Mouse (Mus musculus): ENCODE results near the gene Zfp74.

Gene Zfp74

GRCm38 (mm10) chr7:29944201-29944600, 9.7 kb downstream of the Zfp74 start:
- no peak for DNase-seq (ENCODE audit: low spot score)

DNA sequence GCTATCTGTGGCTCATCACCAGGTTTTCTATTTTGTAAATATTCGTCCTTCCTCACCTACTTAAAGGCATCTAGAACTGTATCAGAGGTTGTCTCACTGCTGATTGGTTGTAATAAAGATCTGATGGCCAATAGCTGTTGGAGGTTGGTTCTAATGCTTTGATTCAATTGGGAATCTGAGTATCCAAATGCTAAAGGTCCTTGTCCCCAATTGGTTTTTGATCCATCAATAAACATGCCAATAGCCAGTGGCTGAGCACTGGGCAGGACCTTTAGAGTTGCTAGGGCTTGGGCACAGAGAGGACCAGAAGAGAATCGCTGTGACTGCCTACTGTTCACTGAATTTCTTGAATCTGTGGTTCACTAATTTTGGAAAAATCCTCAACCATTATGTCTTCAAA, 10.2 kb downstream of the Zfp74 start:
- no peak for DNase-seq (ENCODE audit: low spot score)

GRCm38 (mm10) chr7:29942740-29943139, 11.1 kb downstream of the Zfp74 start:
- DNase-seq (ENCODE audit: low spot score), result no peak

DNA sequence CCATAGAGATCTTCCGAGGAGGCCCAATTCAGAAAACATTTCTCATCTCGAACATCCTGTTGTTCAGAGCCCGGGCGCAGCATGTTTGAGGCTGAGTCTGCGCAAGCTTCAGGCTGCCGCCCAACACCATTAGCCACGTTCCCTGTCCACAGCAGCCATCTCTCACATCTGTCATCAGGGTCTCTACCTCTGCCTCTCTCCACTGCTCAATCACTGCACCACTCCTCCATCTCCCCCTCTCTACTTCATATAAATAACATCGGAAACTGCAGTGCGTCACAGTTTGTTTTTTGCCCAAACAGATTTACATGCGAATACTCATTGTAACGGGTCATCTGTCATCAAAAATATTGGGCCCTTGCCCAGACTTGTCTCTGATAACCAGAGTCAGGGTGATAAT, 12.9 kb downstream of the Zfp74 start:
- DNase-seq (ENCODE audit: low spot score), result no peak

- DNase-seq (ENCODE audit: low spot score), result no peak
Measured at GRCm38 (mm10) chr7:29938856-29939255, 15.0 kb downstream of the Zfp74 start.

GRCm38 (mm10) chr7:29922780-29923179, 31.1 kb downstream of the Zfp74 start:
- DNase-seq (ENCODE audit: low spot score), result no peak

DNA sequence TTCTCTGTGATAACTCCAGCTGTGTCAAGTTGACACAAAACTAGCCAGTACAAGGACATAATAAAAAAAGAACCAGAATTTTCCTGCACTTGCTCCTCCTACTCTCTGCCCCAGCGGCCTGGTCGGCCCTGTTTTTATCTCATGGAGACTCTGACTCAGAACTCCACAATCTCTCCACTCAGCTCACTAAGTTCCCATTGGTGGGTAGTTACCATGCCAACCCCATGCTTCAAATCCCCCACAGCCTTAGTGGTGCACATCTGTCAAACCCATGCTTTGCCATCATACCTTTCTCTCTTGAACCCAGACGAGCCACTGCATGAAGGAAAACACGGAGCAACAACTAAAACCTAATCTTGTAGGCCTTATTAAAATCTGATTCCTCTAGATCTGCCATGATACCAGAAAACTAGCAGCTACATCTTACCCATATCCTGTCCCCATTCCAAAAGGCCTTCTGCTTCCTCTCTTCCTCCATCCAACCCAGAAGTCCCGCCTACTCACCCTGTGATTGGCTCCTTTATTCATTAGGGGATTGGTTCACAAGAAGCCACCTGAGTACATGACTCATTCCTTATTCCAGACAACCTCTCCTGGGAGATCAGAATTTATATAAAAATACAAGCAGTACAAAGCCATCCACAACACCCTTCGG, 32.3 kb downstream of the Zfp74 start:
- DNase-seq (ENCODE audit: low spot score), result no peak

GRCm38 (mm10) chr7:29918062-29918453, 35.8 kb downstream of the Zfp74 start:
- DNase-seq (ENCODE audit: low spot score), result no peak

DNA sequence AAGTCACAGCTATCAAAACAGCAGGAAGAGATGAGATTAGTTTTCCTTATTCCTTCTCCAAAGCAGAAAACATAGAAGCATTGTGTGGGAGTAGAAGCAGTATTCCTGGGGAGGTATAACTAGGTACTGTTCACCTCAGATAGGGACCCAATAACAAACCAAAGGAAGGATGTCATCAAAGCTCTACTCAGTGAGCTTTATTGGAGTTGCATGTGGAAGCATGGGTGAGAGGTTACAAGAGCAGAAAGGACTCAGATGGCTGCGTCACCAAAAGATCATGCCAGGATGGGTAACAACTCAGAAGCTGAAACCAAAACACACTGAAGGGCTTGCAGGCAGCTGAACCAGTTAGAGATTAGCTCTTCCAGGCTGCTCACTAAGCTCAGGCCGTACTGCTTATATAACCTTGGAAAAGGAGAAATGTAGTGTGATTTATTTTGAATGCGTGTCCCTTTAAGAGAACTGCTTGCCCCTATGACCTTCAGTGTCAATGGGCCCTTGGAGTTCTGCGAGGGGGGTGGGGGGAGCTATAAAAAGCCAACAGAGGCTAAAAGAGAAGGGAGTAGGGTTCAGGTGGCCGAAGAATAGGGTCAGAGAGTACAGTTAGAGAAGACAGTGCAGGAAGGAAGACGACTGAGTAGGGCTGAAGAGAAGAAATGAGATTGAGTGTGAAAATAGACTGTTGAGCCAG, 36.4 kb downstream of the Zfp74 start:
- no peak for DNase-seq (ENCODE audit: low spot score)

DNA sequence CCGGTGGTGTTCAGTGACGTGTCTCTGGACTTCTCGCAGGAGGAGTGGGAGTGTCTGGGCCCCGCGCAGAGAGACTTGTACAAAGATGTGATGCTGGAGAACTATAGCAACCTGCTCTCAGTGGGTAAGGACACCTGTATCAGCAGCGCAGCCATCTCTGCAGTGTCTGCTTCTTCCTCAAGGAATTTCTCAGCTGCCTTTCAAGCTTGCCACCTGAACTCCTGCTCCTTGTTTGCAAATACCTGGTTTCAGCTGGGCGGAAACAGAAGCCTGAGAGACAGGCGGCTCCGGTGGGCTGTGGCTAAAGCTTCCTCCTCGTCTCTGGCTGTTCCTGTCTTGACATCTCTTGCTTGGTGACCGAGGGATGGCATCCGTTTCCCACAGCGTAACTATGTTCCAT, 41.7 kb downstream of the Zfp74 start:
- DNase-seq (ENCODE audit: low spot score), result no peak

- no peak for DNase-seq (ENCODE audit: low spot score)
Measured at GRCm38 (mm10) chr7:29910252-29910651, 43.6 kb downstream of the Zfp74 start.

DNA sequence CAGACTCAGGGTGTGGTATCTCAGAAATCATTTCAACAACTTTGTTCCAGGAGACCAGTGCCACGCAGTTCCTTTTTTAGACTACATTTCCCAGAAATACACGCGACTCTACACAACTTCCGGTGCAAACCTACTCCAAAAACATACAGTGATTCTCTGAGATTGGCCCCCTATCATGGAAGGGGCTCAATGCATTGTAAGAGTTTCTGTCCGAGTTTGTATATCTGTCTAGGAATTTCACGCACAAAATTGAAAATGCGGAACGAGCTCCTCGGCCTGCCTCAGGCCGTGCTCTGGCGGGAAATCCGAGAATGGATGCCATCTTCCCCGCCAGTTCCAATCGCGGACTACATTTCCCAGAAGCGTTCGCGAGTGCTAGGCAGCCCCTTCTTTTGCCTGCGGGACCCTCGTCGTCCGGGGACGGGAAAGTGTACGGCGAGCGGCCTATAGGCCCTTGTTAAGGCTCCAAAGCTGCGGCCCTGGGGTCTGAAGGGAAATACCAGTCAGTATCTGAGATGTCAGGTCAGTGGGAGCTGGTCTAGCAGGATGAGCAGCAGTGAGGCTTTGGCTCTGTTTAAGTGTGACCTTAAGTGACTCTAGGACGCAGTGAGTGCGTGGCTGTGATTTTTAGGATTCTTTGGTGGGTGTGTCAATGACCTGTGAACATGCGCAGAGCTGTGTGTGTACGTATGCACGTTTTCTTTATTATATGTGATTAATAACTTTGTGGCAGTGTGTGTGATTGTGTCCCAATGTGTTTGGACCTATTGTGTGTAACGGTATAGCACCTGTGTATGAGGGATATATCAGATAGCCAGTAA, 45.5 kb downstream of the Zfp74 start, which contains the start of gene Zfp383:
TSS of gene Zfp383 (plus strand) at position 94 of the 821 bp plus-strand sequence.
- peak; percentile 81 for DNase-seq (ENCODE audit: low spot score)

DNA sequence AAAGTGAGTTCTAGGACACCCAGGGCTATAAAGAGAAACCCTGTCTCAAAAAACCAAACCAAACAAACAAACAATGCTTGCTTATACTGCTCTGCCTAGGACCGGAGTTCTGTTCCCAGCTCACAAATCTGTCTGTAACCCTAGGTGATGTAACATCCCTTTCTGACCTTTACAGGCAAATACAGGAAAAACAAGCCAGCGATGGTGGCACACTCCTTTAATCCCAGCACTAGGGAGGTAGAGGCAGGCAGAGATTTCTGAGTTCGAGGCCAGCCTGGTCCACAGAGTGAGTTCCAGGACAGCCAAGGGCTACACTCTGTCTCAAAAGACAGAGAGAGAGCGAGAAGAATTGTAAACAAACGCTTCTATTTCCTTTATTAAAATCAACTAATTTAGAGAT, 46.7 kb downstream of the Zfp74 start:
- DNase-seq (ENCODE audit: low spot score), result no peak

DNA sequence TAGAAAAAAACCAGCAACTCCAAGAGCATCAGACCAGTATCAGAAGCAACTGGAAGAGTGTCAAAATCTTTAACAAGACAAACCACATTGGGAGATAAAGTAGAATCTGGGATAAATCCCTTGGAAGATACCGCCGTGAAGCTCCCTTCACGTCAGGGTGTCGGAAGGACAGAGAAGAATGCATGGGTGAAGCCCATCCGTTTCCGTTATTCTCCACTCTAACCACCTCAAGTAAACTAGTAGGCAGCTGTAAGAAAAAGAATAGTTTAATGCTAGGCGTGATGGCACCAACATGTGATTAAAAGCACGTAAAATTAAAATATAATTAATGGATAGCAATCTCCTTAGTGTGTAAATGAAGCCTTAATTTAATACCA, 47.2 kb downstream of the Zfp74 start:
- DNase-seq (ENCODE audit: low spot score), result no peak

DNA sequence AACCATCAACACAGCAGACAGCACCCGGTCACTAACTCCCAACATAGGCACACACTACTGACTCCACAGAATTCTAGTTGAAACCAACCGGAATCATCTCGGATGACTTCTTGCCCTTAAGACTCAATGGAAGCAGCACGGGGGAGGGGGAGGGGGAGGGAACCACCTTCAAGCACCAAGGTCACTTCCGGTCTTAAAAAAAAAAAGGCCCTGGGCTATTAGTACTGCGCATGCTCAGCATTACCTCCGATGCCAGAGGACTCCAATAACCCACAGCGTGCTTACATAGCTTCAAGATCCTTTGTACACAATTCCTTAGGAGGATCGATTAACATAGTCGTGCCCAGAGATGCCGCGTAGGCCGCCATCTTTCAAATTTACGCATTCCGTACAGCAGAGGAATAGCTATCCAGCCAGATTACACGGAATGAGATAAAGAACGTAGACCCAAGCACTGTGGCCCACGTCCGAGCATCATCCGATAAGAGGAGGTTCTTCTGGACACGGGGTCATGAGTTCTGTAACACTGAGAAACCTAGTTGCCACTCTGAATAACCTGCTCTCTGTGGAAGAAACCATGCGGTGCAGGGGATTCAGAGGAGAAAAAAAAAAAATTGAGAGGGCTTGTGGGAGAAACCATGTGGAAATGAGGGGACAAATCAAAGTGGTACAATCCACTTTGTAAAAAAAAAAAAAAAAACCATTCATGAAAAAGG, 47.8 kb downstream of the Zfp74 start, which contains the start of gene Zfp27:
TSS of gene Zfp27 (minus strand) at position 607 of the 716 bp plus-strand sequence.
- peak; percentile 43 for DNase-seq (ENCODE audit: low spot score)

- no peak for DNase-seq (ENCODE audit: low spot score)
Measured at GRCm38 (mm10) chr7:29904101-29904500, 49.8 kb downstream of the Zfp74 start.

GRCm38 (mm10) chr7:29898351-29898750, 55.5 kb downstream of the Zfp74 start:
- no peak for DNase-seq (ENCODE audit: low spot score)

DNA sequence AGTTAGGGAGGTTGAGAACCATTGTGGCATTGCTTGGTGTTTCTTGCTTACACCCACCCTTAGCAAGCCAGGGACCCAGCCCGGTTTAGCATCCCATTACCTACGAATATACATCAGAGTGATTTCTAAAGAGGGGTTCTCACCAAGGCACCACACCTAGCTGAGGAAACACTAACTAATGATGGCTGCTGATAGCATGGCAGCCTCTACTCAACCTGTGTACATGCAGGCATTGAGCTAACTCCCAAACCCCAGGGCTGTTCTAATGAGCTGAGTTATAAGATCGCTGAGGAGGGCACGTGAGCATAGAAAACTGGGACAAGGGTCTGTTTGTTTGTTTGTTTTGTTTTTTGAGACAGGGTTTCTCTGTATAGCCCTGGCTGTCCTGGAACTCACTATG, 61.1 kb downstream of the Zfp74 start:
- DNase-seq (ENCODE audit: low spot score), result no peak

DNA sequence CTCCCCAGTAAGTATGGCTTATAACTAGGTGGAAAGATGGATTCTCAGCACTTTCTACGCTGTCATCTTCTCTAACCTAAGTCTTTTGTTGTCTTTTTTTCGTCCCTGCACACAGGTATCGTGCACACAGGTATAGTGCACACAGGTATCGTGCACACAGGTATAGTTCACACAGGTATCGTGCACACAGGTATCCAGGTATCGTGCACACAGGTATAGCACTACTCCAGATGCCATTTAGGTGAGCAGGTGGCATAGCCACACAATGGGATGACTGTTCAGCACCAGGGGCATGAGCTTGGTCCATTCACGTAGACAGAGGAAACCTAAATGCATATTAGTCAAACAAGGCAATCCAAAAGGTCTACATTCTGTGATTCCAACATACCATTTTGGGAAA, 63.4 kb downstream of the Zfp74 start:
- no peak for DNase-seq (ENCODE audit: low spot score)

- no peak for DNase-seq (ENCODE audit: low spot score)
Measured at GRCm38 (mm10) chr7:29880916-29881315, 73.0 kb downstream of the Zfp74 start.

Measured in ovary, postnatal 36 days (tissue).